Mouse (Mus musculus) C2C12 (cell line): ENCODE results near the gene Hoxd8.

ENCODE experiments used
- CEBPB ChIP-seq: IDR thresholded peaks from one replicate; pipeline ENCODE4 v1.6.1; 2011; ENCODE audit warnings: low read depth, mild to moderate bottlenecking, control low read depth, moderate library complexity
- CTCF ChIP-seq: IDR thresholded peaks from one replicate; pipeline ENCODE4 v1.5.1; 2011; ENCODE audit not compliant: control insufficient read depth, insufficient read depth, insufficient read length
- MAX ChIP-seq: IDR thresholded peaks from one replicate; pipeline ENCODE4 v1.6.1; 2011; ENCODE audit warnings: mild to moderate bottlenecking, control low read depth
- MYOD1 ChIP-seq: IDR thresholded peaks from one replicate; pipeline ENCODE4 v1.6.1; 2011; ENCODE audit warnings: low read depth; ENCODE audit not compliant: control insufficient read depth, insufficient read length

DNA sequence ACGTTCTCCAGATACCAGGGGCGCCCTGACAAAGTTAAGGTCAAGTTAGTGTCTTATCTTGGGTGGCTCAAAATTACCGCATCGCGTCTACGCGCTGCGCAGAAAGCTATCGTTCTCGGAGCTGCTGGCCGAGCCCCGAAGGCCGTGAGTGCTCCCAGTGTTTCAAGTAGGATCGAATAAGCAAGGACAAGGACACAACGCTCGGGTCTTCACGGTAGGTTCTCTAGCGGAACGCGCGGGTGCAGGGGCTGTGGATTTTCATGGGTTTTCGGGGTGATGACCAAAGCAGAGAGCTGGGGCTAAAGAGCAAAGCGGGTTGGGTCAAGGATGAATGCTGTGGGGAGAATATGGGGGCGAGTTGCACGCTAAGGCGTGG is 24.8 kb upstream of the Hoxd8 start:
- TF ChIP-seq MAX = no peak
- TF ChIP-seq MYOD1 = no peak
- no peak for TF ChIP-seq CTCF
- no peak for TF ChIP-seq CEBPB
